8 mouse cellular contexts compared by ENCODE assay signal in the genomic region with DNA sequence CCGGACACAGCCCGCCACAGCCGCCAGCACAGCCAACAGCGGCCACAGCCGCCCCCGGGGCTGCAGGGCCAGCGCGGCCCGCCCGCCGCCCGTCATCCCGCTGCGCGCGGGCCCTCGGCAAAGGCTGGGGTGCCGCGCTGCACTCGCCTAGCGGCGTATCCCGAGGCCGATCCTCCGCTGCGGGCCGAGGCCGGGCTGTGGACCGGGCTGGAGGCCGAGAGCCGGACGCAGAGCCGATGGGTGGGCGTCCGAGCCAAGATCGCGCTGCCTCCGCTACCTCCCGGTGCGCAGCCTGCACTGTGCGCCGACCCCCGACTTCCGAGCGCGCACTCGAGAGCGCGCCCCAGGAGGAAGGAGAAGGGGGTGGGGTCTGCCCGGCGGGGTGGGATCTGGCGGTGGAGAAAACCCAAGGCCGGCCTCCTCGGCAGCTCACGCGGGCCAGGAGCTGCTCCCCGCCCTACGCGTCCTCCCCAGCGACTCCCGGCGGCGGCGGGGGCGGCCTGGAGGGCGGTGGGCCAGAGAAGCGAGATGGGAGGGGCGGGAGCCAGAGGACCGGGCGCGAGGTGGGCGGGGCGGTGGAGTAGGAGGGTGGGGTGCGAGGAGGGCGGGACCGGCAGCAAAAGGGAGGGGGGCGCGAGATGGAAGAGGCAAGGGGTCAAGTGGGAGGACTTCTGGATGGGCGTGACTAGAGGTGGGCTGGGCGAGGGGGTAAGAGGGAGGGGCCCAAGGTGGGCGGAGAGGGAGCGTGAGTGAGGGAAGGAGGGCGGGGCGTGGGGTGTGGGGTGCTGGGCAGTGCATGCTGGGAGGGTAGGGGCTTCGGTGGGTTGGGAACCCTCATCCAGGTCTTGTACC. TPM values are rescaled to one million over a fixed set of nuclear protein-coding genes. Genes with fewer than 3 reads are reported as not detected.
DNase-seq lines count a peak whose midpoint lies in the region; ATAC-seq and TF ChIP-seq lines count a peak whose summit lies in the region.

A gene (minus strand): TSS at position 343 of the 852 bp plus-strand sequence.

- H3K4me2 ChIP-seq in lung, postnatal 0 days (replicated peaks; ENCODE audit: low read depth, low read length), result peak within 1 kb of the TSS; percentile 79

- WGBS in cerebellum, adult 2 months, result under 1% methylated on average over 82 of the region's 85 CpGs
- 1% methylated on average over 74 of the region's 85 CpGs for WGBS in hindbrain, embryonic 10.5 days
- 3% methylated on average over 35 of the region's 85 CpGs for WGBS in lung, postnatal 0 days

- peaks cover 5% of the 10 kb centered on the region; the same call in 1 of the 2 replicates for H3K4me1 ChIP-seq in cerebellum, adult 2 months (ENCODE audit: control insufficient read depth, insufficient read depth, low read length)
- peaks cover 48% of the 10 kb centered on the region for H3K4me1 ChIP-seq in hindbrain, embryonic 10.5 days (replicated peaks)
- H3K4me1 ChIP-seq in lung, postnatal 0 days (ENCODE audit: insufficient read depth, low read depth, low read length), result peaks cover 9% of the 10 kb centered on the region; the same call in 1 of the 2 replicates

- TF ChIP-seq POLR2A in cerebellum, adult 2 months (IDR thresholded peaks at IDR 0.05; ENCODE audit: borderline replicate concordance, insufficient read depth, low read length), result no peak

- H3K4me3 ChIP-seq in cerebellum, adult 2 months (replicated peaks; ENCODE audit: insufficient read depth, low read depth, low read length), result peak within 1 kb of the TSS; percentile 76
- H3K4me3 ChIP-seq in hindbrain, embryonic 10.5 days, result peak within 1 kb of the TSS; percentile 96
- H3K4me3 ChIP-seq in lung, postnatal 0 days (ENCODE audit: low read depth, low read length), result peak within 1 kb of the TSS; percentile 89

- DNase-seq in Muller cell, postnatal 12 days (ENCODE audit: inconsistent ontology term), result peak; percentile 99
- peak; percentile 77 to 78 for DNase-seq in cerebellum, adult 2 months
- DNase-seq in frontal cortex, adult 2 months (ENCODE audit: extremely low spot score in 1 of 2, low spot score in 1 of 2), result peak; percentile 63 to 73
- DNase-seq in hindbrain, embryonic 10.5 days (ENCODE audit: low spot score), result peak; percentile 96
- DNase-seq in layer of hippocampus, postnatal 10 days (ENCODE audit: low spot score in 2 of 2), result peak; percentile 84 to 90
- peak; percentile 96 for DNase-seq in lung, postnatal 0 days (ENCODE audit: low spot score)
- DNase-seq in ovary, postnatal 14 days (ENCODE audit: low spot score), result peak; percentile 92
- peak; percentile 65 to 68 for DNase-seq in thymus, postnatal 10 days (ENCODE audit: low spot score in 2 of 2)

- no peaks in the 10 kb centered on the region for H3K27me3 ChIP-seq in cerebellum, adult 2 months (ENCODE audit: control insufficient read depth, insufficient read depth, low read length)
- H3K27me3 ChIP-seq in hindbrain, embryonic 10.5 days (ENCODE audit: insufficient read depth, poor library complexity, severe bottlenecking), result no peaks in the 10 kb centered on the region
- H3K27me3 ChIP-seq in lung, postnatal 0 days (replicated peaks; ENCODE audit: insufficient read depth, low read length), result no peaks in the 10 kb centered on the region

- H3K27ac ChIP-seq in cerebellum, adult 2 months (ENCODE audit: insufficient read depth, low read length), result peak within 1 kb of the TSS; percentile 48
- H3K27ac ChIP-seq in hindbrain, embryonic 10.5 days, result peak within 1 kb of the TSS; percentile 97
- H3K27ac ChIP-seq in lung, postnatal 0 days (ENCODE audit: low read length), result peak within 1 kb of the TSS; percentile 95

- ATAC-seq in lung, postnatal 0 days, result peak; percentile 91

- H3K36me3 ChIP-seq in hindbrain, embryonic 10.5 days, result 0 out of 2 replicates have a peak, but pooled peaks cover 2% of the 10 kb centered on the region
- no peaks in the 10 kb centered on the region for H3K36me3 ChIP-seq in lung, postnatal 0 days (ENCODE audit: insufficient read depth, low read length)

- TF ChIP-seq CTCF in cerebellum, adult 2 months (IDR thresholded peaks at IDR 0.05; ENCODE audit: borderline replicate concordance, insufficient read depth, low read depth, low read length), result no peak
- no peak; the same call in 1 of the 2 replicates for TF ChIP-seq CTCF in lung, postnatal 0 days (IDR thresholded peaks at IDR 0.05)

- TF ChIP-seq EP300 in lung, postnatal 0 days (IDR thresholded peaks at IDR 0.05), result no peak

- no peaks in the 10 kb centered on the region for H3K9me3 ChIP-seq in hindbrain, embryonic 10.5 days
- no peaks in the 10 kb centered on the region for H3K9me3 ChIP-seq in lung, postnatal 0 days (ENCODE audit: low read length)

- peak within 1 kb of the TSS; percentile 86 for H3K9ac ChIP-seq in lung, postnatal 0 days (replicated peaks; ENCODE audit: low read depth)

RNA-seq across cellular contexts. Expression of the gene that starts here (rescaled TPM):
- 21.3 and 22.2 TPM in 2 replicates for polyA plus RNA-seq in cerebellum, adult 2 months (2012; rRNA removed)
- 24.4 and 25.8 TPM in 2 replicates for polyA plus RNA-seq in frontal cortex, adult 2 months (2012; rRNA removed)
- polyA plus RNA-seq in hindbrain, embryonic 10.5 days (2016; fragmentation: Nextera tagmentation; extraction: Ambion mirVana), result 21.3 and 26.2 TPM in 2 replicates
- 10 to 100 TPM; 43.2 to 43.8 TPM for total RNA-seq in layer of hippocampus, postnatal 10 days (2021)
- 101 and 106 TPM in 2 replicates for polyA plus RNA-seq in lung, postnatal 0 days (2015; fragmentation: Nextera tagmentation; extraction: Ambion mirVana)

Comparison
In these comparisons a context has a peak if more than half of its experiments do, and no peak if none do; other contexts are left out.
1. Peak in every context shown above with its lines: DNase-seq, ATAC-seq, H3K4me3 ChIP-seq and H3K27ac ChIP-seq.